ENCODE assay signal across 8 mouse cellular contexts in the genomic region with DNA sequence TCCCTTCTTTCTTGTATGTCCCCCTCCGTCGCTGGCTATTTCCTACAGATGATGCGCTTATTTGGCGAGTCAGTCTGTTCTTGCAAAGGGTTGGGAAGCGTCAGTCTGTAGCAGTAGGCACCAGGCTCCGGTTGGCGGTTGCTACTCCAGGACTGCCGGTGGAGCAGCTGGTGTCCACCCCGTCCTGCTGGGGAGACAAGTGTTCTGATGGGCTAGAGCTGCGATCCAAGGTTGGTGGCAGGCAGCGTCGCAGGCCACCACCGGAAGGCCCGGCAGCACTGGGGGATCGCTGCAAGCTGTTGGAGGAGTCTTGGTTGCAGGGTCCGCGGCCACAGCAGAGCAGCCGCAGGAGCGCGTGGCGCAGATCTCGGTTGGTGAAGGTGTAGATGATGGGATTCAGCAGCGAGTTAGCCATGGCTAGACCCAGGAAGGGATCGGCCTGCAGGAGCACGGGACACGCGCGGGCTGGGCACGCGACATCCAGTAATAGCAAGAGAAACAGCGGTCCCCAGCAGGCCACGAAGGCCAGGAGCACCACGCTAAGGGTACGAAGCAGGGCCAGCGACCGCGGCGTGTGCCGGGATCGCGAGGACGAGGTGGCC. TPM values are rescaled to one million over a fixed set of nuclear protein-coding genes. Genes with fewer than 3 reads are reported as not detected.
A peak's percentile ranks its signal among the peaks of the same experiment; 100 is the strongest.
DNase-seq lines count a peak whose midpoint lies in the region; ATAC-seq lines count a peak whose summit lies in the region.

No protein-coding gene starts in this region.

- intact Hi-C loops in heart, postnatal 14 days (cut with DNase I): loop anchor here (2.0 kb wide), 2 partner anchors 19 to 43 kb away; partner anchors contain the start of gene Kri1

- peak overlapping the region; percentile 58 for H3K9ac ChIP-seq in heart, embryonic 14.5 days (ENCODE audit: low read length)
- peak overlapping the region; percentile 61 for H3K9ac ChIP-seq in forebrain, embryonic 16.5 days (replicated peaks; ENCODE audit: low read depth, low read length)

- DNase-seq in heart, postnatal 14 days: no peak
- DNase-seq in ZHBTc4 (ENCODE audit: low read depth, low spot score): peak; percentile 55
- no peak for DNase-seq in midbrain, embryonic 10.5 days (ENCODE audit: low spot score)
- DNase-seq in urinary bladder, postnatal 25 days (ENCODE audit: low spot score): no peak
- no peak for DNase-seq in layer of hippocampus, adult 9-10 months (ENCODE audit: low spot score)
- no peak for DNase-seq in ovary, postnatal 10 days (ENCODE audit: low spot score)

- H3K27ac ChIP-seq in heart, embryonic 14.5 days (replicated peaks in 1 of 2; ENCODE audit: control insufficient read depth in 1 of 2, insufficient read depth in 1 of 2, low read depth in 2 of 2, low read length in 2 of 2): no peak overlapping the region
- no peak overlapping the region for H3K27ac ChIP-seq in forebrain, embryonic 16.5 days (ENCODE audit: low read length)
- no peak overlapping the region for H3K27ac ChIP-seq in midbrain, embryonic 10.5 days (replicated peaks)

- ATAC-seq in heart, embryonic 14.5 days (ENCODE audit: insufficient number of reproducible peaks, insufficient read depth, low FRiP score, low read depth): no peak
- ATAC-seq in forebrain, embryonic 16.5 days: no peak

- H3K36me3 ChIP-seq in heart, embryonic 14.5 days (ENCODE audit: control insufficient read depth, insufficient read depth, low read length): no peaks in the 10 kb centered on the region
- H3K36me3 ChIP-seq in forebrain, embryonic 16.5 days (ENCODE audit: control insufficient read depth, insufficient read depth): no peaks in the 10 kb centered on the region
- no peaks in the 10 kb centered on the region for H3K36me3 ChIP-seq in midbrain, embryonic 10.5 days

- H3K4me1 ChIP-seq in heart, embryonic 14.5 days (ENCODE audit: control insufficient read depth in 2 of 2, insufficient read depth in 2 of 2, low read length in 2 of 2): peaks cover 2 to 15% of the 10 kb centered on the region in 2 experiments; a peak in 2 of 4 replicates
- peaks cover 18% of the 10 kb centered on the region for H3K4me1 ChIP-seq in forebrain, embryonic 16.5 days (replicated peaks; ENCODE audit: control insufficient read depth, insufficient read depth, low read length)
- H3K4me1 ChIP-seq in midbrain, embryonic 10.5 days: peaks cover 33% of the 10 kb centered on the region

- peaks cover 58% of the 10 kb centered on the region for H3K27me3 ChIP-seq in heart, embryonic 14.5 days (ENCODE audit: control insufficient read depth, insufficient read depth, low read length)
- peaks cover 54% of the 10 kb centered on the region for H3K27me3 ChIP-seq in forebrain, embryonic 16.5 days (replicated peaks; ENCODE audit: control insufficient read depth, insufficient read depth, low read length)
- H3K27me3 ChIP-seq in midbrain, embryonic 10.5 days (ENCODE audit: low read depth, poor library complexity, severe bottlenecking): peaks cover 94% of the 10 kb centered on the region

- H3K4me2 ChIP-seq in heart, embryonic 14.5 days (ENCODE audit: low read length): peak overlapping the region; percentile 95
- H3K4me2 ChIP-seq in forebrain, embryonic 16.5 days (ENCODE audit: low read length): peak overlapping the region; percentile 85

- H3K9me3 ChIP-seq in heart, embryonic 14.5 days (ENCODE audit: control insufficient read depth, low read length): 0 out of 2 replicates have a peak, but pooled peaks cover 2% of the 10 kb centered on the region
- no peaks in the 10 kb centered on the region for H3K9me3 ChIP-seq in forebrain, embryonic 16.5 days (ENCODE audit: control insufficient read depth, low read length)
- H3K9me3 ChIP-seq in midbrain, embryonic 10.5 days (replicated peaks): peaks cover 8% of the 10 kb centered on the region; the same call in 1 of the 2 replicates

- peak overlapping the region; percentile 39 to 52 for H3K4me3 ChIP-seq in heart, embryonic 14.5 days (ENCODE audit: control insufficient read depth in 1 of 2, insufficient read depth in 1 of 2, low read depth in 1 of 2, low read length in 2 of 2)
- peak overlapping the region; percentile 51 for H3K4me3 ChIP-seq in forebrain, embryonic 16.5 days (replicated peaks; ENCODE audit: low read length)
- peak overlapping the region; percentile 51 for H3K4me3 ChIP-seq in midbrain, embryonic 10.5 days

- WGBS in heart, embryonic 14.5 days: 5% methylated on average over 42 of the region's 42 CpGs
- 5% methylated on average over 42 of the region's 42 CpGs for WGBS in forebrain, embryonic 16.5 days
- WGBS in midbrain, embryonic 10.5 days: 6% methylated on average over 42 of the region's 42 CpGs

RNA-seq across cellular contexts. Expression of gene S1pr5, which starts 4.3 kb away (rescaled TPM):
- polyA plus RNA-seq in heart, embryonic 14.5 days (2014; fragmentation: Nextera tagmentation; extraction: Ambion mirVana): 0.18 and 0.26 TPM in 2 replicates
- total RNA-seq in heart, postnatal 14 days (2021): under 1 TPM; 0.27 to 0.45 TPM
- polyA plus RNA-seq in forebrain, embryonic 16.5 days (2015; fragmentation: Nextera tagmentation; extraction: Ambion mirVana): 2.6 and 2.8 TPM in 2 replicates
- 0.10 and 0.11 TPM in 2 replicates for polyA plus RNA-seq in midbrain, embryonic 10.5 days (2016; fragmentation: Nextera tagmentation; extraction: Ambion mirVana)

RNA-seq across cellular contexts. Expression of gene Keap1, which starts 4.8 kb away (rescaled TPM):
- 31.5 and 32.3 TPM in 2 replicates for polyA plus RNA-seq in heart, embryonic 14.5 days (2014; fragmentation: Nextera tagmentation; extraction: Ambion mirVana)
- total RNA-seq in heart, postnatal 14 days (2021): 10 to 100 TPM; 38.6 to 40.8 TPM
- 74.2 and 78.5 TPM in 2 replicates for polyA plus RNA-seq in forebrain, embryonic 16.5 days (2015; fragmentation: Nextera tagmentation; extraction: Ambion mirVana)
- 47.1 and 50.8 TPM in 2 replicates for polyA plus RNA-seq in midbrain, embryonic 10.5 days (2016; fragmentation: Nextera tagmentation; extraction: Ambion mirVana)

RNA-seq across cellular contexts. Expression of gene Atg4d, which starts 21.2 kb away (rescaled TPM):
- 47.2 and 51.4 TPM in 2 replicates for polyA plus RNA-seq in heart, embryonic 14.5 days (2014; fragmentation: Nextera tagmentation; extraction: Ambion mirVana)
- total RNA-seq in heart, postnatal 14 days (2021): 10 to 100 TPM; 73.3 to 85.0 TPM
- polyA plus RNA-seq in forebrain, embryonic 16.5 days (2015; fragmentation: Nextera tagmentation; extraction: Ambion mirVana): 47.6 and 51.8 TPM in 2 replicates
- 48.6 and 49.9 TPM in 2 replicates for polyA plus RNA-seq in midbrain, embryonic 10.5 days (2016; fragmentation: Nextera tagmentation; extraction: Ambion mirVana)

RNA-seq across cellular contexts. Expression of gene Kri1, which starts 43.8 kb away (rescaled TPM):
- 7.6 and 12.6 TPM in 2 replicates for polyA plus RNA-seq in heart, embryonic 14.5 days (2014; fragmentation: Nextera tagmentation; extraction: Ambion mirVana)
- 10 to 100 TPM; 17.0 to 22.6 TPM for total RNA-seq in heart, postnatal 14 days (2021)
- polyA plus RNA-seq in forebrain, embryonic 16.5 days (2015; fragmentation: Nextera tagmentation; extraction: Ambion mirVana): 18.3 and 20.1 TPM in 2 replicates
- 16.2 and 21.0 TPM in 2 replicates for polyA plus RNA-seq in midbrain, embryonic 10.5 days (2016; fragmentation: Nextera tagmentation; extraction: Ambion mirVana)

RNA-seq across cellular contexts. Expression of gene Cdkn2d, which starts 47.3 kb away (rescaled TPM):
- 94.7 and 96.9 TPM in 2 replicates for polyA plus RNA-seq in heart, embryonic 14.5 days (2014; fragmentation: Nextera tagmentation; extraction: Ambion mirVana)
- 10 to 100 TPM; 17.9 to 21.1 TPM for total RNA-seq in heart, postnatal 14 days (2021)
- polyA plus RNA-seq in forebrain, embryonic 16.5 days (2015; fragmentation: Nextera tagmentation; extraction: Ambion mirVana): 85.1 and 97.7 TPM in 2 replicates
- 51.4 and 61.3 TPM in 2 replicates for polyA plus RNA-seq in midbrain, embryonic 10.5 days (2016; fragmentation: Nextera tagmentation; extraction: Ambion mirVana)
